Comparison of ENCODE assay signal across 18 mouse cellular contexts in genomic region chr4:135531236-135531635, GRCm38 (mm10). TPM values are rescaled to one million over a fixed set of nuclear protein-coding genes. Genes with fewer than 3 reads are reported as not detected.
A peak's percentile ranks its signal among the peaks of the same experiment; 100 is the strongest.
DNase-seq lines count a peak whose midpoint lies in the region; ATAC-seq lines count a peak whose summit lies in the region.
"Had no signal": no experiment of that assay in that cellular context is flagged by ENCODE, and none has a peak within 500 bp of the region (broad histone marks: within the 10 kb centered on the region; RNA-seq: fewer than 3 reads in every experiment).

No protein-coding gene starts in this region.

- H3K27me3 ChIP-seq in hindbrain, embryonic 16.5 days (replicated peaks; ENCODE audit: control insufficient read depth, insufficient read depth, low read length): no peaks in the 10 kb centered on the region
- peaks cover 8% of the 10 kb centered on the region; the same call in 1 of the 2 replicates for H3K27me3 ChIP-seq in hindbrain, embryonic 10.5 days (ENCODE audit: insufficient read depth, poor library complexity, severe bottlenecking)
- H3K27me3 ChIP-seq in intestine, embryonic 16.5 days (replicated peaks; ENCODE audit: control insufficient read depth, insufficient read depth, low read length): no peaks in the 10 kb centered on the region
- H3K27me3 ChIP-seq: embryonic facial prominence, embryonic 15.5 days; limb, embryonic 13.5 days had no signal

- peaks cover 2% of the 10 kb centered on the region; the same call in 1 of the 2 replicates for H3K4me1 ChIP-seq in hindbrain, embryonic 16.5 days (ENCODE audit: control insufficient read depth, insufficient read depth, low read depth, low read length)
- H3K4me1 ChIP-seq in hindbrain, embryonic 10.5 days (replicated peaks): peaks cover 27% of the 10 kb centered on the region
- peaks cover 13% of the 10 kb centered on the region; the same call in 1 of the 2 replicates for H3K4me1 ChIP-seq in intestine, embryonic 16.5 days (ENCODE audit: control insufficient read depth, insufficient read depth, low read length)

- no peak overlapping the region for H3K9ac ChIP-seq in hindbrain, embryonic 16.5 days (ENCODE audit: low read depth, low read length)
- no peak overlapping the region for H3K9ac ChIP-seq in intestine, embryonic 16.5 days (ENCODE audit: low read depth, low read length)
- H3K9ac ChIP-seq: embryonic facial prominence, embryonic 15.5 days; limb, embryonic 13.5 days; neural tube, embryonic 15.5 days had no signal

- H3K27ac ChIP-seq in hindbrain, embryonic 16.5 days (ENCODE audit: low read depth, low read length): 0 out of 2 replicates have a peak overlapping the region, but pooled peaks have one; percentile 23
- no peak overlapping the region for H3K27ac ChIP-seq in hindbrain, embryonic 10.5 days
- H3K27ac ChIP-seq in intestine, embryonic 16.5 days (ENCODE audit: low read length): no peak overlapping the region
- H3K27ac ChIP-seq: embryonic facial prominence, embryonic 15.5 days; limb, embryonic 13.5 days; neural tube, embryonic 15.5 days had no signal

- DNase-seq in hindbrain, embryonic 10.5 days (ENCODE audit: low spot score): no peak
- peak; percentile 14 to 32 for DNase-seq in frontal cortex, postnatal 10 days (ENCODE audit: low spot score in 2 of 2)
- peak; percentile 28 to 31 for DNase-seq in layer of hippocampus, postnatal 14 days (ENCODE audit: low spot score in 2 of 2)
- peak; percentile 19 for DNase-seq in right cerebral cortex, postnatal 14 days
- no peak for DNase-seq in heart, adult 8-10 months (ENCODE audit: low spot score)
- DNase-seq in kidney, postnatal 36 days: no peak
- DNase-seq: cerebellum, postnatal 14 days; heart, postnatal 4 days; lung, adult 2 months had no signal

- 78% methylated on average over 9 of the region's 9 CpGs for WGBS in hindbrain, embryonic 16.5 days
- 91% methylated on average over 9 of the region's 9 CpGs for WGBS in hindbrain, embryonic 10.5 days
- 84% methylated on average over 9 of the region's 9 CpGs for WGBS in intestine, embryonic 16.5 days

- no peak overlapping the region for H3K4me3 ChIP-seq in hindbrain, embryonic 16.5 days (ENCODE audit: low read length)
- H3K4me3 ChIP-seq in hindbrain, embryonic 10.5 days: no peak overlapping the region
- H3K4me3 ChIP-seq in intestine, embryonic 16.5 days (ENCODE audit: low read length): no peak overlapping the region
- H3K4me3 ChIP-seq: embryonic facial prominence, embryonic 15.5 days; limb, embryonic 13.5 days; neural tube, embryonic 15.5 days had no signal

- ATAC-seq in hindbrain, embryonic 16.5 days: no peak
- ATAC-seq in intestine, embryonic 16.5 days: no peak
- ATAC-seq: CD4-positive, CD25-positive, alpha-beta regulatory T cell, adult 4 months had no signal

- H3K9me3 ChIP-seq in hindbrain, embryonic 16.5 days (ENCODE audit: control insufficient read depth, low read length): no peaks in the 10 kb centered on the region; the same call in 1 of the 2 replicates
- H3K9me3 ChIP-seq in hindbrain, embryonic 10.5 days: peaks cover 13% of the 10 kb centered on the region
- H3K9me3 ChIP-seq in intestine, embryonic 16.5 days (ENCODE audit: control insufficient read depth, low read length): peaks cover 7% of the 10 kb centered on the region; the same call in 1 of the 2 replicates
- H3K9me3 ChIP-seq: embryonic facial prominence, embryonic 15.5 days had no signal

- no peaks in the 10 kb centered on the region for H3K36me3 ChIP-seq in hindbrain, embryonic 16.5 days (ENCODE audit: control insufficient read depth, insufficient read depth, low read length)
- H3K36me3 ChIP-seq in hindbrain, embryonic 10.5 days: 0 out of 2 replicates have a peak, but pooled peaks cover 5% of the 10 kb centered on the region
- 0 out of 2 replicates have a peak, but pooled peaks cover 2% of the 10 kb centered on the region for H3K36me3 ChIP-seq in intestine, embryonic 16.5 days (ENCODE audit: control insufficient read depth, insufficient read depth, low read length)
- H3K36me3 ChIP-seq: embryonic facial prominence, embryonic 15.5 days; limb, embryonic 13.5 days; neural tube, embryonic 15.5 days had no signal

- no peak overlapping the region for H3K4me2 ChIP-seq in hindbrain, embryonic 16.5 days (ENCODE audit: low read length)
- H3K4me2 ChIP-seq in intestine, embryonic 16.5 days (ENCODE audit: low read depth, low read length): no peak overlapping the region
- H3K4me2 ChIP-seq: embryonic facial prominence, embryonic 15.5 days; heart, embryonic 11.5 days; limb, embryonic 13.5 days; neural tube, embryonic 15.5 days had no signal

RNA-seq across cellular contexts. Expression of gene Nipal3, which starts 36.4 kb away (rescaled TPM):
- polyA plus RNA-seq in hindbrain, embryonic 16.5 days (2015; fragmentation: Nextera tagmentation; extraction: Ambion mirVana): 6.8 and 10.7 TPM in 2 replicates
- 1.8 and 2.5 TPM in 2 replicates for polyA plus RNA-seq in hindbrain, embryonic 10.5 days (2016; fragmentation: Nextera tagmentation; extraction: Ambion mirVana)
- 10 to 100 TPM; 77.5 to 92.8 TPM for total RNA-seq in layer of hippocampus, postnatal 14 days (2021)
- total RNA-seq in heart, adult 8-10 months (2022): 10 to 100 TPM; 42.2 to 55.4 (median 44.1) TPM
- polyA plus RNA-seq in intestine, embryonic 16.5 days (2015; fragmentation: Nextera tagmentation; extraction: Ambion mirVana): 5.2 and 5.6 TPM in 2 replicates

RNA-seq across cellular contexts. Expression of gene Stpg1, which starts 36.6 kb away (rescaled TPM):
- polyA plus RNA-seq in hindbrain, embryonic 16.5 days (2015; fragmentation: Nextera tagmentation; extraction: Ambion mirVana): 0.39 and 0.41 TPM in 2 replicates
- 0.66 and 1.2 TPM in 2 replicates for polyA plus RNA-seq in hindbrain, embryonic 10.5 days (2016; fragmentation: Nextera tagmentation; extraction: Ambion mirVana)
- 1 to 10 TPM; 1.7 to 1.8 TPM for total RNA-seq in layer of hippocampus, postnatal 14 days (2021)
- under 1 TPM in 2 of 4 experiments, not detected in 2; 0.22 to 0.44 TPM for total RNA-seq in heart, adult 8-10 months (2022)
- 0.27 and 0.29 TPM in 2 replicates for polyA plus RNA-seq in intestine, embryonic 16.5 days (2015; fragmentation: Nextera tagmentation; extraction: Ambion mirVana)
- total RNA-seq: gastrocnemius, adult 8-10 months; heart, postnatal 4 days had no signal
- polyA plus RNA-seq: CD4-positive, CD25-positive, alpha-beta regulatory T cell, adult 4 months; limb, embryonic 13.5 days had no signal

RNA-seq across cellular contexts. Expression of gene Grhl3, which starts 42.2 kb away (rescaled TPM):
- polyA plus RNA-seq in hindbrain, embryonic 16.5 days (2015; fragmentation: Nextera tagmentation; extraction: Ambion mirVana): 0.85 and 1.2 TPM in 2 replicates
- polyA plus RNA-seq in hindbrain, embryonic 10.5 days (2016; fragmentation: Nextera tagmentation; extraction: Ambion mirVana): 3.3 and 5.3 TPM in 2 replicates
- under 1 TPM; 0.41 to 0.43 TPM for total RNA-seq in layer of hippocampus, postnatal 14 days (2021)
- total RNA-seq in heart, adult 8-10 months (2022): not detected
- 2.5 and 2.9 TPM in 2 replicates for polyA plus RNA-seq in intestine, embryonic 16.5 days (2015; fragmentation: Nextera tagmentation; extraction: Ambion mirVana)
- total RNA-seq: megakaryocyte progenitor cell, adult 5-6 weeks had no signal
- polyA plus RNA-seq: CD4-positive, CD25-positive, alpha-beta regulatory T cell, adult 4 months had no signal

Comparison
In these comparisons a context has a peak if more than half of its experiments do, and no peak if none do; other contexts are left out.
1. DNase-seq: peak in frontal cortex, postnatal 10 days (2 of 2), layer of hippocampus, postnatal 14 days (2 of 2) and right cerebral cortex, postnatal 14 days (single experiment); none in hindbrain, embryonic 10.5 days (single experiment), heart, adult 8-10 months (single experiment) and kidney, postnatal 36 days (0 of 2).